Mouse (Mus musculus): Measurements from ENCODE around the gene Fmod. TPM values are rescaled to one million over a fixed set of nuclear protein-coding genes. Genes with fewer than 3 reads are reported as not detected.
A peak's percentile ranks its signal among the peaks of the same experiment; 100 is the strongest.

Fmod gene
- polyA plus RNA-seq, 1 experiment from 2014 or later = 16.0 TPM

DNA sequence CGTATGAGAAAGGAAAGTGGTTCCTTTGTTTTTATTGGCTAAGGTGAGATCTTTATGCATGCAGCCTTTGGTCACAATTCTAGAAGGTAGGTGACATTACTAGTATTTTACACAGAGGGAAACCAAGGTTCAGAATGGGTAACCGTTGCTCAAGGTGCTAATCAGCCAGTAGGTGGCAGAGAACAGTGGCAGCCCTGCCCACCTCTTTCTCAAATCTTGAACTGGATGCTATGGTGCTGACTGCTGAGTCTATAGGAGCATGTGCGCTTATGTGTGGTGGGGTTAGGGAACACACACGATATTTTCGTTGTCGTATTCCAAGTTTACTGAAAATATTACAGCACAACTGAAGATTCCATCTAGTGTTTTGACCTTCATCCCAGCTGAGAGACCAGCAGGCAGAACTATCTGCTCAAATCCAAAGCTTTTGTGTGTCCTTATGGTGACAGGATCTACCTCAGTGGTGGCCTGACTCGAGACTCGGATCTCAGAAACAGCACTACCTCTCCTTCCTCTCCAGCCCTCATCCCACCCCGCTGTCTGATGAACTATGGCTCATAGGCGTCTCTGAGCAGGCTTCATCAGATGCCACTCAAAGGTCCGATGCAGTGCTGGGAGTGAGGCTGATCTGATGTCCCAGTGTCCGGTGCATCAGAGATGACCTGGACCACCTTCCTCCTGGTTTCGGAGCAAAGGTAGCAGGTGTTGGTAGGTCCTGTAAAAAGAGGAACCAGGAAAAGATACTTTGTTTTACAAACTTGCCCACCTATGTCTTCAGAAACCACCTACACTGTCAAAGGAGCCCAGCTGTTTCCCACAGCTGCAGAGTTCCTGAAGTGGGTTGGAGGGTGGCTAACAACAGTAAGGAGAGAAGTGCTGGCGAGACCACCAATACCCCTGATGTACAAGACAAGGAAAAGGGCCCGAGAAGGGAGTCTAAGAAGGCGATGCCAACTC is 23.0 kb downstream of the Fmod start:
- peak overlapping the region; percentile 99 for H3K27ac ChIP-seq (ENCODE audit: low read depth, low read length)
- 77% methylated on average over 16 of the region's 16 CpGs for WGBS
- ATAC-seq (ENCODE audit: insufficient read depth, low FRiP score, low TSS enrichment) (no peak), DNase-seq (ENCODE audit: low spot score) (no peak)
- peak overlapping the region; percentile 30 for H3K9ac ChIP-seq (ENCODE audit: low read length)
- H3K4me3 ChIP-seq (ENCODE audit: low read depth, low read length) = no peak overlapping the region
- no peaks in the 10 kb centered on the region for H3K36me3 ChIP-seq (ENCODE audit: control insufficient read depth, insufficient read depth, low read length)
- H3K9me3 ChIP-seq (ENCODE audit: control insufficient read depth, low read length) = no peaks in the 10 kb centered on the region
- H3K4me2 ChIP-seq (ENCODE audit: low read depth) = peak overlapping the region; percentile 64
- no peaks in the 10 kb centered on the region for H3K27me3 ChIP-seq (ENCODE audit: control insufficient read depth, insufficient read depth, low read length)
- peaks cover 41% of the 10 kb centered on the region for H3K4me1 ChIP-seq (ENCODE audit: control insufficient read depth, insufficient read depth, low read length)

DNA sequence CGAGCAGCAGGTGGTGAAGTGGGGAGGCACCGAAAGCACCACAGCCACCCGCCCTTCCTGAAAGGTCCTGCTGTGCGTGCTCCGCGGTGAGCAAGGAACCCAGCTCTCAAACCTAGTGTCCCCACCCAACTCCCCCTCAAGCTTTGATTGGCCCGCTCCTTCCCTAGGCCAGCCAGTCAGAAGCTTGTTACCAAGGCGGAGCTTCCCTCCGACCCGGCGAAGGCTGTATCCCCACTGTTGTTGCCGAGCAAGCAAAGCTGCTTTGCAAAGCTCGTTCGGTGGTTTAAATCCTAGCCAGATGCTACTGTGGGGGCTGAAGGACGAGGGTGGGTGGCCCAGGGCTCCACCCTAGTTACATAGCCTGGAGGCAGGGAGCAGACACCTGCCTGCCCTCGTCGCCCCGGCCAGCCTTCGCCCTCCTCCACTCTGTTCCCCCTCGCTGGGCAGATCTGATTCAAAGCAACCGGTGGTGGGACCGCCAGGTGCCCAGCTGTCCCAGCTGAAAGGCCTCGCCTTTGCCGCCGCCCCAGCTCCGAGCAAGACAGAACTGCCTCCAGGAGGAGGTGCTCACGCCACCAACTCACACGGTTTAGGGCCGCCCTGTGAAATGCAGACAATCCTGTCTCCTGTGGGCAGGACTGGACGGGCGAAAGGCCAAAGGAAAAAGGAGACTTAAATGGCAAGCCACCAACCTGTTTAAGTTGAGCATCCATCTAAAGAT is 24.0 kb downstream of the Fmod start:
- H3K4me3 ChIP-seq (ENCODE audit: low read depth, low read length) = peak overlapping the region; percentile 12; the same call in 1 of the 2 replicates
- H3K27me3 ChIP-seq (ENCODE audit: control insufficient read depth, insufficient read depth, low read length) = no peaks in the 10 kb centered on the region
- H3K27ac ChIP-seq (ENCODE audit: low read depth, low read length) = peak overlapping the region; percentile 99
- peak; percentile 88 for DNase-seq (ENCODE audit: low spot score)
- H3K9ac ChIP-seq (ENCODE audit: low read length) = peak overlapping the region; percentile 58
- peak; percentile 68 for ATAC-seq (ENCODE audit: insufficient read depth, low FRiP score, low TSS enrichment)
- peak overlapping the region; percentile 64 for H3K4me2 ChIP-seq (ENCODE audit: low read depth)
- H3K9me3 ChIP-seq (ENCODE audit: control insufficient read depth, low read length) = no peaks in the 10 kb centered on the region
- no peaks in the 10 kb centered on the region for H3K36me3 ChIP-seq (ENCODE audit: control insufficient read depth, insufficient read depth, low read length)
- H3K4me1 ChIP-seq (ENCODE audit: control insufficient read depth, insufficient read depth, low read length) = peaks cover 50% of the 10 kb centered on the region
- WGBS = 1% methylated on average over 31 of the region's 31 CpGs

DNA sequence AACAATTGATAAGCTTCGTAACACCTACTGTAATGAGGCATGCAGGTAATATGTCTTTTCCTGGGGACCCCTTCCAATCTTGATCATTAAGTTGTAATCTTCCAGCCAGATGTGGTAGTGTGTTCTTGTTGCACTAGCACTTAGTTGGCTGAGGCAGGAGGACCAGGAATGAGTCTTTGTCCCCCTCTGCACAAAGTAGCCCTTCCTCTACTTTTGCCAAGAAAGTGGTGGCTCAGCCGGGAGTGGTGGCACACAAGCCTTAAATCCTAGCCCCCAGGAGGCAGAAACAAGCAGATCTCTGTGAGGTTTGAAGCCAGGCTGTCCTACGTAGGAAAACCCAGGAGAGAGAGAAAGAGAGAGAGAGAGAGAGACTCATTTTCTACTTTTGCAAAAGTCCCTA is 24.9 kb downstream of the Fmod start:
- no peaks in the 10 kb centered on the region for H3K27me3 ChIP-seq (ENCODE audit: control insufficient read depth, insufficient read depth, low read length)
- H3K9me3 ChIP-seq (ENCODE audit: control insufficient read depth, low read length) = no peaks in the 10 kb centered on the region
- H3K4me2 ChIP-seq (ENCODE audit: low read depth) = peak overlapping the region; percentile 3; the same call in 1 of the 2 replicates
- H3K4me3 ChIP-seq (ENCODE audit: low read depth, low read length) = no peak overlapping the region
- ATAC-seq (ENCODE audit: insufficient read depth, low FRiP score, low TSS enrichment) (no peak), DNase-seq (ENCODE audit: low spot score) (no peak)
- H3K9ac ChIP-seq (ENCODE audit: low read length) = 0 out of 2 replicates have a peak overlapping the region, but pooled peaks have one; percentile 11
- H3K4me1 ChIP-seq (ENCODE audit: control insufficient read depth, insufficient read depth, low read length) = peaks cover 57% of the 10 kb centered on the region
- no peaks in the 10 kb centered on the region for H3K36me3 ChIP-seq (ENCODE audit: control insufficient read depth, insufficient read depth, low read length)
- 51% methylated on average over 3 of the region's 3 CpGs for WGBS
- H3K27ac ChIP-seq (ENCODE audit: low read depth, low read length) = peak overlapping the region; percentile 99

DNA sequence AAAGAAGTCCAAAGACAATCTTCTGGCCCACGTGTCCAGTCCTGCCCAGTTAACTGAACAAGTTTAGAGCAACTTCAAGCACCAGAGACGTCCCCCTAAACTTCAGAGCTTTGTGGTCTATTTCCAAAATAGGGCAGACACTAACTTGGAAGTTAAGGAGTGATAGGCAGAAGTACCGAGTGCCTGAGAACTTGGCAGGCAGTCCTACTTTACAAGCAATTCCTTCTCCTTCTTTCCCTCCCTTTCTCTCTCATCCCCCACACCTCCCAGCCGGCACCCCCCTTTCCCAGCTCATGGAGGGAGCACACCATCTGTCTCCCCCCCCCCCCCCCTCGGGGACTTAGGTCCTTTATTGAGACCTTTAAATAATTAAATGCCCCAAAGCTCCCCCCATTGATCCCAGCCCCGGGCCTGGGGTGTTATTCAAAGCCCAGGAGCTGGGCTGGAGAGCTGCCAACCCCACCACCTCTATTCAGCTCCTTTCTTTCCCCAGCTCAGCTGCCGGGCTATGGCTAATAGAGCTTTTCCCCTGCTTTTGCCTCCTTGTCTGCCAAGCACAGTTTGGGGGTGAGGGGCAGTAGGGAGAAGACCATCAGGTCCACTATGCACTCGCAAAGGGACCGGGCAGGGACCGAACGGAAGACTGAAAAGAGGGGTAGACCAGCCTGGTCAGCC is 25.5 kb downstream of the Fmod start:
- peaks cover 63% of the 10 kb centered on the region for H3K4me1 ChIP-seq (ENCODE audit: control insufficient read depth, insufficient read depth, low read length)
- no peaks in the 10 kb centered on the region for H3K27me3 ChIP-seq (ENCODE audit: control insufficient read depth, insufficient read depth, low read length)
- 6% methylated on average over 10 of the region's 11 CpGs for WGBS
- H3K27ac ChIP-seq (ENCODE audit: low read depth, low read length) = peak overlapping the region; percentile 99
- H3K4me3 ChIP-seq (ENCODE audit: low read depth, low read length) = no peak overlapping the region
- peak; percentile 62 for ATAC-seq (ENCODE audit: insufficient read depth, low FRiP score, low TSS enrichment)
- H3K9me3 ChIP-seq (ENCODE audit: control insufficient read depth, low read length) = no peaks in the 10 kb centered on the region
- peak; percentile 87 for DNase-seq (ENCODE audit: low spot score)
- peak overlapping the region; percentile 36 for H3K4me2 ChIP-seq (ENCODE audit: low read depth)
- H3K36me3 ChIP-seq (ENCODE audit: control insufficient read depth, insufficient read depth, low read length) = no peaks in the 10 kb centered on the region
- peak overlapping the region; percentile 60 for H3K9ac ChIP-seq (ENCODE audit: low read length)

DNA sequence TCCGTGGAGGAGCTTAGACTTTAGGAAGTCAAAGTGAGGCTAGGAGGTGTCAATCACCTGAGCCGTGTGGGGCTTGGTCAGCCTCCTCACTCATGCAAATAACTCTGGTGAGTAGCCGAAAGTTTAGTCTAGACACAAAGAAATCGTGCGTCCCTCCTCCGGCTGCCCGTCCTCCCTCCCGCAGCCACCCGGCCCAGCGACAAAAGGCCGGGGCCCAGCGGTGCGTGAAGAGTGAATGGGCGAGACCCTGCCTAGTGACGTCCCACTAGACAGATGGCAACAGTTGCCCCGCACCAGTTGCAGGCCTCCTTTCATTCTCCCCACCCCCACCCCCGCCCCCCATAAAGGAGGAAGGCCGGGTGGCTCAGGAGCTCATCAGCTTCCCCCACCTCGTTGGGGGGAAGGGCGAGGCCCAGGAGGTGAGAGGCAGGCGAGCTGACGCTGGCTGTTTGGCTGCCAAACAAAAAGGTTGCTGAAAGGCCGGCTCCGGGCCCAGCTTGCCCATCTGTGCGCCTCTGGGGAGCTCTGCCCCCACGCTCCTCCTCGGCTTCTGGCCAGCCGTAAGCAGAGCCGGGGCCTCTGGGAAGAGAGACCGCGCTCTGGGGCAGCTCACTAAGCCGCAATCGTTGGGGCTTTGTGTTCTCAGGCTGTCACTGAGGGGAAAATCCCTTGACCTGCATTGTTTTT is 26.2 kb downstream of the Fmod start:
- no peak overlapping the region for H3K4me3 ChIP-seq (ENCODE audit: low read depth, low read length)

DNA sequence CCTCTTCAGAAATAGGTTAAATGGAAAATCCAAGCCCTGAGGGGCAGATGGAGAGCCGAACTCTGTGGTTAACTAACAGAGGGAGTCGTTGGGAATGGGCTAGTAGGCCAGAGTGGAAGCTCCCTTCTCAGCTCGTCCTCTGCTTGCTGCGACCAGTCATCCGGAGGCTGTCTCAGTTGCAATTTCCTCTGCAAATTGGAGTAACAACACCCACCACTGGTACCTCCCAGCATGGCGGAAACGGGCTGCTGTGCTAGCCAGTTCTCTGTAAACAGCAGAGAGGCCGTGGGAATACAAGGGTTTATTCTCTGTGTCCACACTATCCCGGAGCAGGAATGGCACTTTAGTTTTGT is 26.7 kb downstream of the Fmod start:
- H3K9ac ChIP-seq (ENCODE audit: low read length) = peak overlapping the region; percentile 60
- 6% methylated on average over 9 of the region's 9 CpGs for WGBS
- peak overlapping the region; percentile 36 for H3K4me2 ChIP-seq (ENCODE audit: low read depth)
- DNase-seq (ENCODE audit: low spot score) (no peak), ATAC-seq (ENCODE audit: insufficient read depth, low FRiP score, low TSS enrichment) (no peak)
- no peaks in the 10 kb centered on the region for H3K9me3 ChIP-seq (ENCODE audit: control insufficient read depth, low read length)
- no peaks in the 10 kb centered on the region for H3K27me3 ChIP-seq (ENCODE audit: control insufficient read depth, insufficient read depth, low read length)
- peak overlapping the region; percentile 99 for H3K27ac ChIP-seq (ENCODE audit: low read depth, low read length)
- no peaks in the 10 kb centered on the region for H3K36me3 ChIP-seq (ENCODE audit: control insufficient read depth, insufficient read depth, low read length)
- H3K4me3 ChIP-seq (ENCODE audit: low read depth, low read length) = no peak overlapping the region
- peaks cover 65% of the 10 kb centered on the region for H3K4me1 ChIP-seq (ENCODE audit: control insufficient read depth, insufficient read depth, low read length)

More for the DNA sequence above, 26.2 kb downstream of the Fmod start:
- H3K4me2 ChIP-seq (ENCODE audit: low read depth) = peak overlapping the region; percentile 36
- WGBS = under 1% methylated on average over 33 of the region's 33 CpGs
- peak overlapping the region; percentile 60 for H3K9ac ChIP-seq (ENCODE audit: low read length)
- H3K36me3 ChIP-seq (ENCODE audit: control insufficient read depth, insufficient read depth, low read length) = no peaks in the 10 kb centered on the region
- peak overlapping the region; percentile 99 for H3K27ac ChIP-seq (ENCODE audit: low read depth, low read length)
- peak; percentile 85 for ATAC-seq (ENCODE audit: insufficient read depth, low FRiP score, low TSS enrichment)
- DNase-seq (ENCODE audit: low spot score) = peak; percentile 93
- no peaks in the 10 kb centered on the region for H3K27me3 ChIP-seq (ENCODE audit: control insufficient read depth, insufficient read depth, low read length)
- no peaks in the 10 kb centered on the region for H3K9me3 ChIP-seq (ENCODE audit: control insufficient read depth, low read length)
- peaks cover 65% of the 10 kb centered on the region for H3K4me1 ChIP-seq (ENCODE audit: control insufficient read depth, insufficient read depth, low read length)

DNA sequence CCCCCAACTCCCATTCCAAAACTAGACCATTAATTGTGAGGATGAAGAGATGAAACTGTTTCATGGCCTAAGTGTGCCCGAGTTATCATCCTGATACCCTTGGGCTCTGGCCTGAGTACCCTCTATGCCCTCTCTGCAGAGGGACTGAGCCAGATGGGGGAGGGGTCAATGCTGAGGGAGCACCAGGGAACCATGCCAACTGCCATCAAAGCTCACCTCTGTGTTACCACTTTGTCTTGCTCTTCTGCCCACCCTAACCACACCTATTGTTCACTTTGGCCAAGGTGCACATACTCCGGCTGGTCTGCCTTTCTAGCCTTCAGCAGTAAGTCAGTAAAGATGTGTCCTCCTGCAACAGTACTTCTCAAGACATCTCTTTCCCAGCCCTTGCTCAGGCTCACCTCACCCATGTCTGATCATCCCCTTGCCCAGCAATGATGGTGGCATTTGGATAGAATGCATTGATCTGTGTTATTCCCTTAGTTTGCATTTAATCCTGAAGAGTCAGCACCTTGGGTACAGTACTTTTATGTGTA is 27.3 kb downstream of the Fmod start:
- no peaks in the 10 kb centered on the region for H3K27me3 ChIP-seq (ENCODE audit: control insufficient read depth, insufficient read depth, low read length)
- 88% methylated on average over 2 of the region's 2 CpGs for WGBS
- H3K4me2 ChIP-seq (ENCODE audit: low read depth) = peak overlapping the region; percentile 36; the same call in 1 of the 2 replicates
- H3K9ac ChIP-seq (ENCODE audit: low read length) = peak overlapping the region; percentile 60
- no peak overlapping the region for H3K4me3 ChIP-seq (ENCODE audit: low read depth, low read length)
- H3K27ac ChIP-seq (ENCODE audit: low read depth, low read length) = peak overlapping the region; percentile 99
- H3K36me3 ChIP-seq (ENCODE audit: control insufficient read depth, insufficient read depth, low read length) = no peaks in the 10 kb centered on the region
- no peak for DNase-seq (ENCODE audit: low spot score)
- H3K9me3 ChIP-seq (ENCODE audit: control insufficient read depth, low read length) = no peaks in the 10 kb centered on the region
- peaks cover 65% of the 10 kb centered on the region for H3K4me1 ChIP-seq (ENCODE audit: control insufficient read depth, insufficient read depth, low read length)
- ATAC-seq (ENCODE audit: insufficient read depth, low FRiP score, low TSS enrichment) = no peak
